Mouse (Mus musculus) mouse embryonic stem cell (cell line): ENCODE results near the gene Gpcpd1.

Experiments used
- in situ Hi-C, 2 experiments: fragments of 300-500 bp; cut with MboI; formaldehyde crosslinking; loops; 1 replicate in 1 of 2; 3 replicates in 1 of 2; pipeline ENCODE4 v1.14.3; 2019 to 2020; ENCODE audit warnings: low sequenced_read_pairs in 2 of 2, low pct_unique_long_range_greater_than_20kb in 1 of 2, mixed read lengths in 1 of 2; ENCODE audit not compliant: unreplicated experiment in 1 of 2

The Gpcpd1 gene

DNA sequence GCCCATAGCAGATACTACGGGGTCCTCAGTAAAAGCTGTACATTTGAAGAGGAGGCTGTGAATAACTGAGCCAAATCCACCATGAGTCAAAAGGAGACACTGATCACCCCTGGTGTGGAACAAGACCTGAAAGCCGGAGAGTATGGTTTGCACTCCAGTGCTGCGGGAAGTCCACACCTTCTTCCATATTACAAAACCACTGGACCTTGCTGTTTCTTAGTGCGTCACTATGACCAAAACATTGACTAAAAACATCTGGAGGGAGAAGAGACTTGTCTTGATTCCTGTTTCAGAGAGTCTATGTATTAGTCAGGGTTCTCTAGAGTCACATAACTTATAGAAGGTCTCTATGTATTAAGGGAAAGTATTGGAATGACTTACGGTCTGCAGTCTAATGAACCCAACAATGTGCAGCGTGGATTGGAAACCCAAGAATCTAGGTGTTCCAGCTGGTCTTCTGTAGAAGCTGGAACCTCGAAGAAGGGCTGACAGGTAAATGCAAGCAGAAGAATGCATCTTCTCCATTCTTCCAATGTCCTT lies at the start of gene Gpcpd1:
Gpcpd1 (minus strand) TSS at position 490 of the 540 bp plus-strand sequence.
- in situ Hi-C loops, result loop anchor here in 1 of 2 experiments (10.0 kb wide), 1 partner anchor 117 kb away; no protein-coding TSS in a partner anchor

DNA sequence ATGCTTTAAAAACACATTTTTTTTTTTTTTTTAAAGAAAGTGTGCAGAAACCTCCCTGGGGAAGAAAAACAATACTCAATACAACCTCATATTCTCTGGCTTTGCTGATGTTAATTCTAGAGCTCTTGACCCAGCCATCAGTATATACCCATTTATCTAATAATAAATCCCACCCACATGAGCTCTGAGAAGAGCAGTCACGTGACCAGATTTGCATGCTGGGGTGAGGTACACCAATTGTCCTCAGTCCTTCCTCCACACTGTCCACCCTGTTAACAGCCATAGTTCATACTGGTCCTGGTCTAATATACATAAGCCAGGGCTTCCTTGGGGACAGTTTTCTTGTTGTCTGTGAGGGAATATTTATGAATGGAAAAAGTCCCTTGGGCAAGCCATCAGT lies 49.0 kb upstream of the Gpcpd1 start:
- in situ Hi-C loops, result no loop called here

DNA sequence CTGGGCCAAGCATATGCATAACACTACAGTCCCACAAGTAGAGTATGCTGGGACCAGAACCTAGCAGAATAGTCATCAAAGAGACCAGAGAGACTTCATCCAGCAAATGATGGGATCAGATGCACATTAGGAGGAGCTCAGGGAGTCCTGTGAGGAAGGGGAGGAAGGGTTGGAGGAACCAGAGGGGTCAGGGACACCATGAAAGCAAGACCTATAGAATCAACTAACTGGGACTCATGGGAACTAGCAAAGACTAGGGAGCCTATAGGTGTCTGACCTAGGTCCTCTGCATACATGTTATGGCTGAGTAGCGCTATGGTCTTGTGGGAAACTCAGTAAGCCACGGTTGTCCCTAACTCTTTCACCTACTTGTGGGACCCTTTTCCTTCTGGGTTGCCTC lies 41.1 kb upstream of the Gpcpd1 start:
- in situ Hi-C loops, result no loop called here

DNA sequence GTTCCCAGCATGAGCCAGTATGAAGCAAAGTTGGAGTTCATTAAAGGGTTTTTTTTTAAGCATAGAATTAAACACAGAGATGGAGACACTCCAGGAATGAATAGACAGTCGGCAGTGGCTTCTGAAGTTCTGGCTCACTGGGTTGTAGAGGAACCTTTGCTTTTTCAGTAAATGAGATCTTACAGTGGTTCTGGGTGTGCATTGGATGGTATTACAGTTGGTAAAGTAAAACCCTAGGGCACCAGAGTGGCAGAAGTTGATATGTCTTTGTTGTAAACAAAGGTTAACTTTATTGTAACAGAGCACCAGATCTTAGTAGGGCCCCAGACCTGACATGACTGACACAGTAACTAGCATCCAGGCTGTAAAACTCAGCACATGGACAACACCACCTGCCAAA lies 35.6 kb upstream of the Gpcpd1 start:
- in situ Hi-C loops, result no loop called here

DNA sequence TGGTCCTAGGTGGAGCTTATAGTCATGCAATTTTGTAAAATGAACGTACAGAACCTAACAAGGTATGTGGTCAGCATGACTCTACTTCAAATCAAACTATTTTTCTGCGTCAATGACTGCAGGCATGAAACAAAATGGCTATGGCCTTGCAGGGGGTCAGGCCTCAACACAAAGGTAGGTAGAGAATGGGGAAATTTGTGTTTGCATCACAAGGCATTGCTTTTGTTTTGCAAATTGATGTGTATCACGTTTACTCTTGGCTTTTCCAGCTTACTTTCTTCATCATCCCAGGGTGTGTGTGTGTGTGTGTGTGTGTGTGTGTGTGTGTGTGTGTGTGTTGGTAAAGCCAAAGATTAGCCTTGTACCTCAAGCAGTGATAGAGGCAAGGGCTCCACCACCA lies 30.2 kb upstream of the Gpcpd1 start:
- in situ Hi-C loops, result no loop called here

DNA sequence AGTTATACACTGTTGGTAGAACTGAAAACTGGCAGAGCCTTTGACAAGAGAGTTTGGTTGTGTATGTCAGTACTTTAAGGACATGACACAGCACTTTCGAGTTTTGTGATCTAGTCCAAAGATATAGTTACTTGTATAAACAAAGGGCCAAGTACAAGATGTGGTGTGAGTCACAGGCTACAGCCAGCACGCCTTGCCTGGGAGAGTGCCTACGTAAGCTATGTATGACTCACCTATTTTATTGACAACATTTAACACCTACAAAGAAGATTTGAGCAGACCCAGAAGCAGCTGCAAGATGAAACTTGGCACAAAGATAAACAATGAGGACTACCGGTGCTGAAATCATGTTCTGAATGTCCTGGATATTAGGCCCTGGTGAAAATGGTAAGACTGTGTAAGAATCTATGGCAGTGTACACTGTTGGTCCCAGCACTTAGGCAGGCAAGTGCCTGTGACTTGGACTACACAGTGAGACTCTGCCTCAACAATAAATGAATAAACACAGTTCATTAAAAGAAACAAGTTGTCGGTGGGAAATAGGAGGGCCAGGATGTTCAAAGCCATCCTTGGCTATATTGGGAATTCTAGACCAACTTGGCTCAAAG lies 26.2 kb upstream of the Gpcpd1 start:
- in situ Hi-C loops, result no loop called here

DNA sequence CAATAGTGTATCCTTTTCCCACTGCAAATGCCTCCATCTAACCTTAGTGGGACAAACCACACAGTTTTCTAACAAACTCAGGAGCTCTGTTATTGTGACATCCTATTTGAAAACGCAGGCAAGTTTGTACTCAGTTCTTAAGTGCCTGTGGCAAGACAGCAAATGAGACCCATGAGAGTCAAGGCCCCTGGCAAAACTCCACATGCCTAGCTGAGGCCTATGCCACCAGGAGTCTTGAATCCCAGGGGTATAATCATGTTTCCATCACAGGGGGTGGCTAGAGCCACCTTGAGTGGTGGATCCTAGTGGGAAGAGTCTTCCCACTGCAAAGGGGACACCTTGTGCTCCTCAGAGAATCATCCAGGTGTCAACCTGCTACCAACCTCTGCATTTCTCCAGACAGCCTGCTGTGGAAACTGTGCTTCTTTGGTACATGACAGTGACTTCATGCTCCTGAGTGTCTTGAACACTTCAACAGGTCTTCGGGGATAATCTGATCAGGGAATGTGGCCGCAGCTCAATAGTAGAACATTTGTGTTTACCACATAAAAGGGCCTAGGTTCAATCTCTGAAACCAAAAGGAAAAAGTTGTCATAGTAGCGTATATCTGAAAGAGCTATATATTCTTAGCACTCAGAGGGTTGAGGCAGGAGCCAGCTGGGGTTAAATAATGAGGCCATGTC lies 24.2 kb upstream of the Gpcpd1 start:
- in situ Hi-C loops, result no loop called here

DNA sequence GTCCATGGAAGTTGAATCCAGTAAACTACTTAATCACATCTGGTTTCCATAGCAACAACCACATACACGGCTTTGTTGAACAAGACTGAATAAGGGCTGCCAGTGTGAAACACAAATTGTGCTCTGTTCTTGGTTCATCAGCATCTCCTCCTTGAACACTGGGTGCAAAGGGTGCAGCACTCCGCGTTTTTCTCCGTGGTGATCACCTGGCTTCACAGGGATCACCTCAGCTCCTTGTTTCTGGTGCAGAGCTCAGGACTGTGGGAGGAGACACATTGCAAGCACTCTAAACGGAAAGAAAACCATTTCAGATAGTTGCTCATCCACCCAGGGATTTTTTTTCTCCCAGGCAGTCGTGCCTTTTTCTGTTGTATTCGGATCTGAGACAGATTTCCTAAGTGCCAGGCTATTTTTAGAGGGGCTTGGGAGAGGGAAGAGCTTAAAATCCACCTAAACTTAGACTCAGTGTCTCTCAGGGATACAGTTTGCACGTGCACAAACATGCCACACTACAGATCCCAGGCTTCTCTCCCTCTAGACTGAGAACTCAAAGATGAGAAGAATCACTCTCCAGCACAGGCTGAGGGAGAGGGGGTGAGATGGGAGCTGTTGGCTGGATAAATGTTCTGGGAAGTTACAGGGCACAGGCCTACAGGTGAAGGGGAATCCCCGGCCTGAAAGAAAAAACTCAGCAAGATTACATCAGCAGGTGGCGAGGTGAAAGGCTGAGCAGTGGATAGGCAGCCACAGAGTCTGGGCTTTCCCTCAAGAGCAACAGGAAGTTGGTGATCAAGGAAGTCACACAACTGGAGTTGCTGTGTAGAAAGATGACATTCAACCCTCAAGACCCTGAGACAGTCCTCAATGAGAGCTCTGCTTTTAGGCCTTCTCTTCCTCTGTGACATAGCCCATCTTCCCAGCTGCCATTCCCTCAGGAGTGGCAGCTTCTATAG lies 19.9 kb upstream of the Gpcpd1 start:
- in situ Hi-C loops, result no loop called here

DNA sequence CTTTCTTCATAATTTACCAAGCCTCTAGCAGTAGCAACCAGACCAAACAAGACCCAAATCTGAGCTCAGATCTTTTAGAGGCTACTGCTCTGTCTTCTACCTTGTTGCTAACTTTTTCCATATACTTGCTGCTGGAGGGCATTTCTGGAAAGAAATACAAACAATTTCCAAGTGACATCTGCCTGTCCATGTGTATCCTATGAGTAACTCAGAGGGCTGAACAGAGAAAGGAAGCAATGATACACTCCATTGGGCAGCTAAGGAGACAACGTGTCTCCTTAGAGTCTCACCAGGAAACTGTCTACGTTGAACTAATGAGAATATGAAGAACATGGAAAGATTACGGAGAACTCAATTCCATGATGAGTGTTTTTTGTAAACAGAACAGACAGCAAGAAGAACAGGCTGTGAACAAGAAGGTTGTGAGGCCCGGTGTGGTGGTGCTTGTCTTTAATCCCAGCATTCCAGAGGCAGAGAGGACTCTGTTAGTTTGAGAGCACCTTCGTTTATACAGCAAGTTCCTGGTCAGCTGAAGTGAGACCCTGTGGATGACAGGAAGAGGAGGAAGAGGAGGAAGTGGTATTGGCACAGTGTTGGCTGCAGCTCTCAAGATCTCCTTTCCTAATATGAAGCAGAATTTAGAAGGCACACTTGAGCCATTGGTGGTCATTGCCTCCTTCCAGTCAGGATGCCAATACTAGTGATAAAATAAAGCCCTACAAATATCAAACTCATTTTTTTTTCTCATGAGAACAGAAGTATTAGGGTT lies 18.4 kb upstream of the Gpcpd1 start:
- in situ Hi-C loops, result no loop called here

DNA sequence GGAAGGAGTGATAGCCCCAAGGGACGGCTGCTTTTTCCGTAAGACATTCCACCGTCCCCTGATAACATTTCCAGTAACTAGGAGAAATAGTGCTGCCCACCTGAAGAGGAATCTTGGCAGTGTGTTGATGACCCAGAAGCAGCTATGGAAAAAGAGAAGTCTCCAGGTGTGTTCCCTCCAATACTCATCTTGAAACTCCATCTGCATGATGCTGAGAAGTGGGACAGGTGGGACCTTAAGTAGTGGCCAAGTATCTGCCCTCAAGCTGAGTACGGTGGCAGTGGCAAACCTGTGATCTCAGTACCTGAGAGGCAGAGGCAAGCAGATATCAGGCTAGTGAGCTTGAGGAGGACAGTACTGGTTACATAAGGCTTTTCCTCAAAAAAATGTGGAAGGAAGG lies 17.4 kb upstream of the Gpcpd1 start:
- in situ Hi-C loops, result no loop called here

DNA sequence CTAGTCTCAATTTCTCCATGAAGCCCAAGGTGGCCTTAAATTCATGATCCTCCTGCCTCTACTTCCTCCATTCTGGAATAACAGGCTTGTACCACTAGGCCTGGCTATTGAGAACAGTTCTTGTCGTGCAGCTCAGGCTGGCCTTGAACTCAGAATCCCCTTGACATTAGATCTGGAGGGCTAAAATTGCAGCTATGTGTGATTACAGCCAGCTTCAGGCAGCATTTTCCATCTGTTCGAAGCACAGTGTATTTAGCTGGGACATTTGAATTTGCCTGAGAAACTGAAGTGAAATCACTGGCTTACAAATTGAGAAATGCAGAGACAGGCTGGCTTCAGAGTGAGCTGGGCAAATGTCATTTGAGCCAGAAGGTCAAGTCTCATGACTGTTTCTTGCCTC lies 16.2 kb upstream of the Gpcpd1 start:
- in situ Hi-C loops, result no loop called here

DNA sequence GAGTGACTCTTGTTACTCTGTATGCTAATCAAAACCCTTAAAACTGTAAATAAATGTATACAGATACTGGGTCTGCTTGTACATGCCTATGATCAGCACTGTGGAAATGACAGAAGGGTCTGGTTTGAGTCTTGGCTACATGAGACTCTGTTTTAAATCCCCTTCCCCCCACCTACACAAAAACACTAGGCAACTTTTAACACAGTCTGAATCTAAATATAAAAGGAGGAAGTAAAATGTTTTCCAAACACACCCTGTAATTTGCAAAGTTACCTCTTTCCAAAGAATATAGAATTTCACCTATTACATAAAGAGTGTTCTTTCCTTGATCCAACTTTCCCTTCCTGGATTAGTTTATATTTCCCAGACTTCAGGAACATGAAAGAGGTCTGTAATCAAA lies 14.2 kb upstream of the Gpcpd1 start:
- in situ Hi-C loops, result no loop called here

DNA sequence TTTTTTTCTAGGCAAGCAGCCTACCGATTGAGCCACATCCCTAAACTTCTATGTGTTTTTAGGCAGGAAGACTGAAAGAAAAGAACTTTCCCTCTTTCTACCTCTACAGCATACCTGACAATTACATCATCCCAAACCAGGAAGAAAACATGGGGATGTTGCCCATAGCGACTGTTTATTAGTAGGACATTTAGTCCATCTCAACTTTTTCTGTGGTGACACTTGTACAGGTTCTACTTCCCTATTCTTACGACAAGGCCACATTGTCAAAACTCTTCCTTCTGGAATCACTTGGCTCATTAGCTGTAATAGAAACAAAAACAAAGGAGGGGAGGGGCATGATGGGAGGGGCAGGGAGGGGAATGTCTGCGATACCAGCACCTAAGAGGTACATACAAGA lies 12.6 kb upstream of the Gpcpd1 start:
- in situ Hi-C loops, result no loop called here

DNA sequence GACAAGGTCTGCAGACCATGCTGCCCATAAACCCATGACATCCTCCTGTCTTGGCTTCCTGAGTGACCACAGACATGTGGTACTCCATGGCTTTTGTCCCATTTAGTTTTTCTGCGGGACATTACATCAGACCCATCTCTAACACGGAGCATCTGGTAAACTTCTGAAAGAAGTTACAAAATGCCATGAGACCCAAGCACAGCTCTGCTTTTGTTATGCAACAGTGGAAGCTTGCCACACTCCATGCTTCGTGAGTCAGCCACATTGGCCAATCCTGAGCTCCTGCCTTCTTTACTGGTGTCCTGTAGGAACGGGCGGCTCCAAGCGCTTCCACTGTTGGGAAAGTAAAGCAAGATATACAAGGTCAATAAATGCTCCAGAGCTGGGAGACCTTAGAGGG lies 11.6 kb upstream of the Gpcpd1 start:
- in situ Hi-C loops, result no loop called here

DNA sequence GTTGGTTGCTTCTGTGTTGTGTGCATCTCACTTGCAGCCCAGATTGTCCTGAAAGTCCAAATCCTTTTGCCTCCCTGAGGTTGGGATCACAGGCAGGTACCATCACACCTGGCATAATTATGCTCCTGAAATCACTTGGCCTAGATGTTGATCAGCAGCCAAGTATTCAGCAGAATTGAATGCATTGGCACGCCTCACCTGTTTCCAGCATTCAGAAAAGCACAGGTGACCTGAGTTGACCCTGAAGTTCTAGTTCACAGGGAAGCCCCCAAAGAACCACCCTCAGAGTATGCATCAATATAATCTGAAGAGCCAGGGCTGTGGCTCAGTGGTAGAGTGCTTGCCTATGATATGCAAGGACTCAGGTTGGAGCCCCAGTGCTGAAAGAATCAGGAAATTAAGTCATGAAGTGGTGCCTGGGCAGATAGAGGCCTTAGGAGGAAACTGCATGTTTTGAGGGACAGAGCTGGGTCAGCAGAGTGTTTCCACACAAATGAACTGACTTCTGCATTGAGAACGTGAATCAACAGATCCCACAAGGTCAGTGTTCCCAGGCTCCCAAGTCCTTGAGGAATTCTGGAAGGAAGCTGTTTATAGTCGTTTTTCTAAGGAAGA lies 10.4 kb upstream of the Gpcpd1 start:
- in situ Hi-C loops, result no loop called here

DNA sequence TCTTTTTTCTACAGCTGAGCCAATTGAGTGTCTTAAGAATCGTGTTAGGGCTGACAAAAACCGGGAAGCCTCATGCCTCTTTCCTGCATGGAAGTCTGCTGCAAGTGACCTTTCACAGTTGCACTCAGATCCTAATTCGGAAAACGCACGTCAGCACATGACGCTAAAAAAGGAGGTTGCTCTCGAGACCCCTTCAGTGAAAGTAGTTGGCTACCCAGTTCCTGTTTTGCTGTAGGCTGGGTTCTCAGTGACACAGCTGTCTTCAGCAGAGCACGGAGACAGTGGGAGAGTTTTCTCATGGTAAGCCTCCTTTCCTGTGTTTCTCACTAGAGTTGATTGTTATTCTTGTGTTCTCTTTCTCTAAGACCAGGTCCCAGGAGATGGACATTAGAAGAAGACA lies 9.7 kb upstream of the Gpcpd1 start:
- in situ Hi-C loops, result no loop called here

DNA sequence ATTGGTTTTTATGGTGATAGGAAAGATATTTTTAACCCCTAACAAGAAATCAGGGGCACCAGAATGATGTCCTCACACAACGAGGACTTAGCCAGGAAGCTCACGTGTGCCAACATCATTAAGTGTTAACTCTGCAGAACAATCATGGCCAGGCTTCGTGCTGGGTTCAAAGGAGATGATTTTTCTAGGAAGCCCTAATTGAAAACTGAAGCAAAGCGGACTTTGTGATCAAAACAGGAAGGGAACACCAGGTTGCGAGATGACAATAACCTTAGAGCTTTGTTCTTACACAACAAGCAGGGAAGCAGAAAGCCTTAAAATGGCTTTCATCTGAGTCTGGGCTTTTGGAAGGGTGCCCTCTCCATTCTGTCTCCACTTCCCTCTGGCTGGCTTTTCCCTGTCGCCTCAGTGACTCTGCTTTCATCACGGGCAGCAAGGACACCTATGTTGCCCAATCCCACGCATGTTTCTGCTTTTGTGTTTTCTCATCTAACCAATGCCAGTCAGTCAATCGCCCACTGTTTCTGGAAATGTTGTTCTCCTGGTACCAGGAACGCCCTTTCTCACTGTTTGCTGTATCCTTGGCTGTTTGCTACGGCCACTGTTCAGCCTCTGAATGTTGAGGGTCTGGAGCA lies 8.2 kb upstream of the Gpcpd1 start:
- in situ Hi-C loops, result no loop called here

DNA sequence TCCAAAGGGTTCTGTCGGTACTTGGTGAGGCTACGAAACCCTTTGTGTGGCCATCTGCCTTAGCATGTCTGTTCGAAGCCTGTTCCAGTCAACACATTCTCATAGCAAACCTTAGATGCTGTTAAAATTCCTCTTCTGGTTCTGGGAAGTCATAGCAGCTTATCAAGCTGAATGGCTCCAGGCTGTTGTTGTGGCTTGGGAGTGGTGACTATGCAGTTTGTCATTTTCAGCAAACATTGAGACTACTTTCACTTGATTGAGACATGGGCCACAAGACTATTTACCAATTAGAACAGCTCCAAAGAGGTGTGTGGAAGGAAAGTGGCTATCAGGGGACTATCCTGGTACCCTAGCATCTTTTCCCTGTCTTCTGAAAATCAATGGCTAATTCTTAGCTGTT lies 4.6 kb upstream of the Gpcpd1 start:
- in situ Hi-C loops, result no loop called here
